Mouse (Mus musculus) heart, postnatal 0 days (tissue): ENCODE data around the gene Mctp1.

ENCODE experiments used
- CTCF ChIP-seq: IDR thresholded peaks from 2 replicates; pipeline ENCODE4 v1.5.1; 2016; ENCODE audit warnings: antibody characterized with exemption, control low read depth, low read depth
- EP300 ChIP-seq: IDR thresholded peaks from 2 replicates; pipeline ENCODE4 v1.6.1; 2016; ENCODE audit warnings: antibody characterized with exemption, low read depth

- no peak for TF ChIP-seq CTCF
- no peak for TF ChIP-seq EP300
Measured at GRCm38 (mm10) chr13:76801126-76801632, 416.8 kb downstream of the Mctp1 start.
